Mouse (Mus musculus) left cerebral cortex, postnatal 4 days (tissue): ENCODE data around the gene Akap8. TPM values are rescaled to one million over a fixed set of nuclear protein-coding genes. Genes with fewer than 3 reads are reported as not detected.

Experiments
- DNase-seq: peaks from one replicate; pipeline ENCODE4 v3.0.0-alpha.2; 2022
- intact Hi-C: fragments of 180-260 bp; cut with DNase I; formaldehyde crosslinking; loops from one replicate; pipeline ENCODE4 v1.15.1; 2025
- total RNA-seq, 2 experiments: library from RNA; stranded (reverse); gene quantifications; 2 replicates each; pipeline ENCODE4 v1.2.3; 2021

Akap8 gene
- total RNA-seq, 2 experiments from 2014 or later, result 111 to 123 TPM

DNA sequence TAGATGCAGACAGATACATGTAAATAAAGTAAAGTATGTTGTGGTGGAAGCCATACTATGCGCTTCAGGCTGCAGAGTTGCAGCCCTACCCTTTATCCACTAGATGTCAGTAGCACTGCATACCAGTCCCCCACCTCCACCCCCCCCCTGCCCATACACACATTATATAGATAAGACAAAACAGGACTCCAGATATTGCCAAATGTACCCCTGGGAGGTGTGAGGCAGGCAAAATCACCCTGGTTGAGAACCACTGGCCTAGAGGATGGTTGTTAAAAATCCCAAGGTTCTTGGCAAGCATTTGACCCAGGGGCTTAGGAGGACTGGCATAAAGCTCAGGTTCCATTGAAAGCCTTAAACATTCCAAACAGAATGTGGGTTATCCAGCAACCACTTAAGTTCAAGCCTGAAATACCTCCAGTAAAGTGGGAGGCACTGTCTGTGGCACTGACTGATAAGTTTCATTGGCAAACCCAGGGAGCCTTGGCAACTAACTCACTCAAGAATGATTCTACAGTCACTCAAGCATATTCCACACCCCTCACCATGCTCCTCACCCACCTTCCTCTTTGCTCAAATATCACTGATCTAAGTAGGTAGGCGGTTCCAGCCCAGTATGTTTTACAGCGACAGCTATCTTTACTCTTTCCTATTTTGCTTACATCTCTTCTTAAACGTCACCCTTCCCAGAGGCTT lies 28.1 kb upstream of the Akap8 start:
- DNase-seq, result no peak
- intact Hi-C loops, result loop anchor here (5.0 kb wide), 2 partner anchors 83 to 143 kb away; no protein-coding TSS in a partner anchor

- no peak for DNase-seq
- intact Hi-C loops, result loop anchor here (5.0 kb wide), 2 partner anchors 84 to 144 kb away; no protein-coding TSS in a partner anchor
Observed at GRCm38 (mm10) chr17:32348406-32348805, 27.4 kb upstream of the Akap8 start.

DNA sequence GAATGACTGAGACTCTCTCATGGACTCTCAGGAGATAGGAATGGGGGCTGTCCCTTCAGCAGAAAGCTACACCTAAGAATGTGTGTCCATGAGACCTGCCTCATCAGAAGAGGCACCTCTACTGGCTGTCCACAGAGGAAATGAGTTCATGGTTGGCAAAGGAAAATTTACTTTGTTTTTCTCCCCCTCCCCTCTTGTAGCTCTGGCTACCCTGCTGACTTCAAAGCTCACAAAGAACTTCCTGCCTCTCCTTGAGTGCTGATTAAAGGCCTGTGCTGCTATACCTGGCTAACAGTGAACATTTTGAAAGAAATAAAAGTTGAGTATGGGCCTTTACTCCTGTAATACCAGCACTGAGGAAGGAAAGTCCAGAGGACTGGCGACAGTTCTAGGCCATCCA lies 20.1 kb upstream of the Akap8 start:
- intact Hi-C loops, result no loop called here
- DNase-seq, result no peak

- intact Hi-C loops, result no loop called here
- DNase-seq, result no peak
Observed at GRCm38 (mm10) chr17:32340110-32340509, 19.1 kb upstream of the Akap8 start.

DNA sequence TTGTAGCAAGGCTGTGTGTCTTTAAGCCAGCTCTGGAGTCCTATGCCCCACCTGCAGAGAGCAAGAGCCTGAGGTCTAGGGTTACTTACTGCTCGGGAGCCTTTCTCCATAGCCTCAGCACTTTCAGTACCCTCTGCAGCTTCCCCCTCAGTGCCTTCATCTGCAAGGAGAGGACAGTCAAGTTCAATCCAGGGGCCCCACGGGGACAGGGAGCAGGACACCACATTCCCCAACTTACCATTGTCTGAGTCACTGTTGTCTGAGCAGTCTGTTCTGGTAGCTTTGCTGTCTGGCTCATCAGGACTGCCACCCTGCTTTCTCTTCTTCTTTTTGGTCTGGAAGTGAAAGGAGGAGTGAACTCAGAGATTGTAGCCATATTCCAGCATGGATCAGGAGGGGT lies 14.8 kb upstream of the Akap8 start:
- DNase-seq, result no peak
- intact Hi-C loops, result no loop called here

- intact Hi-C loops, result no loop called here
- no peak for DNase-seq
Observed at GRCm38 (mm10) chr17:32334921-32335320, 13.9 kb upstream of the Akap8 start.

- intact Hi-C loops, result no loop called here
- no peak for DNase-seq
Observed at GRCm38 (mm10) chr17:32333675-32334303, 12.8 kb upstream of the Akap8 start.

GRCm38 (mm10) chr17:32327501-32327900 lies 6.5 kb upstream of the Akap8 start:
- no peak for DNase-seq
- intact Hi-C loops, result no loop called here

- intact Hi-C loops, result no loop called here
- no peak for DNase-seq
Observed at GRCm38 (mm10) chr17:32322809-32323208, 1.8 kb upstream of the Akap8 start.

- no peak for DNase-seq
- intact Hi-C loops, result no loop called here
Observed at GRCm38 (mm10) chr17:32321836-32322235, 798 bp upstream of the Akap8 start.

DNA sequence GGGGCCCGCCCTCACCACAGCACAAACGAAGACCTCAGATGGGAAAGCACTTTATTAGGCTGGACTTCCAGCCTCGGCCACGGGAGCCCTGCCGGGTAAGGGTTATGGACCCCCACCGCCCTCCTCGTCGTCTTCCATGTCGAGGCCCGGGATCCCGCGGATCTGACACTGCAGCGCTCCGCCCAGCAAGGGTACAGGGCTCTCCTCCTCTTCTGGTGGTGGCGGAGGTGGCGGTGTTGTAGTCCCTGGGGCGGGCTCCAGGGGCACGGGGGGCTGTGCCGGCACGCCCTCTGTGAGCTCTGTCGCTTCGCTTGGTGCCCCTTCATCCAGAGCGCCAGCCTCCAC lies 324 bp upstream of the Akap8 start:
- intact Hi-C loops, result no loop called here
- DNase-seq, result no peak

DNA sequence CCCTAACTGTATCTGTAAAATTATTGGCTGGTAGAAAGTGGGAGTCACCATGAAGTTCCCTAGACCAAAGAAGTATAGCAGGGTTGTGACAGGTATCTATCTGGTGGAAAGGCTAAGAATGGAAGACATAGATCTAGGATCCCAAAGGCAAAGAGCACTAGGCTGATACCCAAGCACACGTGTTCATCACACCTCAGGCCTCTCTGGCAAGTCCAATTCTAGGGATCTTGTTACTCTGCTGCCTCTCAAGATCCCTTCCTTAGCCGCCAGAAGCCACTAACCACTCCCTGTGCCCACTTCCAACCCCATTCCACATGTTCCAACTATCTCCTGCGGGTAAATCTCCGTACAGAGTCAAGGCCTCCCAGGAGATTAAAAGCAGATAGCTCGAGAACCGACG lies 1.1 kb downstream of the Akap8 start:
- no peak for DNase-seq
- intact Hi-C loops, result no loop called here

DNA sequence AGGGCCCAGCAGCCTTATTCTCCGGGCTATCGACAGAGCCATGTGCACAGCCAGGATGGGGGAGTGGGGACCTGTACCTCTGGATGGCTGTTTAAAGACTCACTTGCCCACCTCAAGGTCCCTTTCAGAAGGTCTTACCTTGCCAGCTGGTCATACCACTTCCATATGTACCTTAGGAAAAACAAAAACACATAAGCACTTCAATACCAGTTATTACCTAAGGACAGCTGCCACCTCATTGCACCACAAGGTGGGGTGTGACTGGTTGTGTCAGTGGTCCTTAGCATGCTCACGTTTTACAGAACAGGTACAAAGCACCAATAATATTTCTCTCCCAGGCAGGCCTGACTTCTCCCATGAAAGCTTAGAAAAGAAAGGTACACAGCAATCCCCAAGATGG lies 3.3 kb downstream of the Akap8 start:
- intact Hi-C loops, result no loop called here
- no peak for DNase-seq

DNA sequence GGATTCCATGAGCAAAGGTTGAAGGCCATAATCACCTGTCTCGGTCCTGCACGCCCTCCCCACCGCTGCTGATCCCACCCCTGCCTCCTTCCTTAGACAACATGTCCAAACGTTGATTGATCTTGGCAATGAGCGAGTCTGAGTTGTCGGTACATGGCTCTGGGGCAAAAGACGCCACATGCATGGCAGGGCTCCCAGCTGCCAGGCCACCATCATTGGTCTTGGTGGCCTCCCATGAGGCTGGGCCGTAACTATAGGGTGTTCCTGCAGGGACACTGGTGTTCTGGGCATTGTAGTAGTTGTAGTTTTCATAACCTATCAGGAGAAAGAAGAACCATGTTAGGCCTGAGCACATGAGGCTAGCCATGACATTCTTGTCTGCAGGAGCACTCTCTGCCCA lies 4.0 kb downstream of the Akap8 start:
- DNase-seq, result no peak
- intact Hi-C loops, result no loop called here

- intact Hi-C loops, result no loop called here
- no peak for DNase-seq
Observed at GRCm38 (mm10) chr17:32315560-32315959, 5.5 kb downstream of the Akap8 start.

DNA sequence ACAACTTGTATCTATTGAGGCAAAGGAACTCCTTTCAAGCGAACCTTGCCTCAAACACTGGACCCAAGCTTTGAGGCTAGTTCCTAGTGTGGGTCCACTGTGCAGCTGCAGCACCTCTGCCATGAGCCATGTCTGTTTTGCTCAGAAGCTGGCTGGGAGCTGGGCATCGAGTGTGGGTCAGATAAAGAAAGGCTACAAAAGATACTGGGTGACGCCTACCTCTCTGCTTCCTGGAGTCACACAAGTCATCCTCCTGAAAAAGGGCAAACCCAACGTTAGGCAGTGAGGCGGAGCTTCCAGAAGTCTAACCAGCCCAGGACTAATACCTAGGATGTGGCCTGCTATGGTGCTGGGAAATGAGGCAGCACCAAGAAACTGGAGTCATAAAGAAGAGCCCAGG lies 7.1 kb downstream of the Akap8 start:
- DNase-seq, result no peak
- intact Hi-C loops, result no loop called here

DNA sequence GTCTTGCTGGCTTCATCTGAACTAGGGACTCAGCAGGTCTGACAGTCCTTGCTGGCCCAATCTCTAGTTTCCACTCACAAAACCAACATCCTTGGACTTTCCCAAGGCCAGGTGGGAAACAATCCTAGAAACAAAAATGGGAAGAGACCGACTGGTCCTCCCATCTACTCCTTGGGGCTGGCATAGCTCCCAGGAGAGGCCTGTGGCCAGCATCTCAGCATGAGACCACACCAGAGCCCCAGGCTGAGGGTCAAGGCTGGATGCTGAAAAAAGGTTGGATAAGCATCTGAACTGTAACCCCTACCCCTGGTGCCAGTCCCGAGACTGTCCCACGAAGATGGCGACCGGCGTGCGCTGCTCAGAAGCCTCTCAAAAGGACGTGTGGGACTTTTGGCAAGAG lies 8.2 kb downstream of the Akap8 start:
- DNase-seq, result no peak
- intact Hi-C loops, result no loop called here

- intact Hi-C loops, result no loop called here
- no peak for DNase-seq
Observed at GRCm38 (mm10) chr17:32307963-32308362, 13.1 kb downstream of the Akap8 start.

DNA sequence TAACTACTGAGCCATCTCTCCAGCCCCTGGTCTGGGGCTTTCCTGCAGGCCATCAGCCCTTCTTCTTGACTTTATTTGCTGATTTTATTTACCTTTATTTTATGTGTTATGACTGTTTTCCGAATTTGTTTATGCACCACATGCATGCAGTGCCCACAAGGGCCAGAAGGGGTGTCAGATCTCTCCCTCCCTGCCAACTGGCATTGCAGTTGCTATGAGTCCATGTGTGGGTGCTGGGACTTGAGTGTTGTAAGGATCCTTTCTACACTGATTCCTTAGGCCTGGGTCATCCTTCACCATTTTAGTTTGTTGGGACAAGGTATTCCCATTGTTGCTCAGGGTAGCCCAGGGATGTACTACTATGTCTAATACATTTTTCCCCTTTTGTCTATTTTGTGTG lies 22.9 kb downstream of the Akap8 start:
- intact Hi-C loops, result no loop called here

DNA sequence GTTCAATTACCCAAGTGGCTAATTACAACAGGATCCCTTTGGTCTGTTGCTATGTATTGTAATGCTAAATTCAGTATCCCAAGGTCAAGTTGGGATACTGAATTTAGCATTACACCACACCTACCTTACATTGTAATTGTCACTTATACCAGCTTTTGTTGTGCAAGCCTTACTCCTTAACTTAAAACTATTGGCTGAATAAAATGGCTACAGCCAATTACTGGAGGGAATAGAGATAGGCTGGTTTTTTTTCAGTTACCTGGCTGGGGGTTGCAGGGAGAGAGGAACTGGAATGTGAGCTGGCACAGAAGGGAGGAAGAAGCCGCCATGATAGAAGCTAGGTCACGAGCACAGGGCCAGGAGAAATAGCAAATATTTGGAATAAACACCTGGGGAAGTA lies 25.1 kb downstream of the Akap8 start:
- intact Hi-C loops, result no loop called here
- DNase-seq, result no peak

More for the DNA sequence above, 22.9 kb downstream of the Akap8 start:
- no peak for DNase-seq

DNA sequence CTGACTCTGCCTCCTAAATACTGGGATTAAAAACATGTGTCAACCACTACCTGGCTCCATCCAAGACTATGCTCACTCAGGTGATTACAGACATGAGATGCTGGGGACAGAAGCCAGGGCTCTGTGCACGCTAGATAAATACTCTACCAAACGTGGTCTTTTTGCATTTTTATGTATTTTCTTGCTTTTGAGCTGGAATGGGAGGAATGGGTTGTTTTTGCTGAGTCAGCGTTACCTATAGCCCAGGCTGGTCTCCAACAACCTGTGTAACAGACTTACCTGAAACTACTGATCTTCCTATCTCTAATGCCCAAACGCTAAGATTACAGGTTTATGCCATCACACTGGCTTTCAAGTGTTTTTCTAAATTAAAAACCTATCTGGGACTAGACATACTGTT lies 25.9 kb downstream of the Akap8 start:
- intact Hi-C loops, result no loop called here
- no peak for DNase-seq

DNA sequence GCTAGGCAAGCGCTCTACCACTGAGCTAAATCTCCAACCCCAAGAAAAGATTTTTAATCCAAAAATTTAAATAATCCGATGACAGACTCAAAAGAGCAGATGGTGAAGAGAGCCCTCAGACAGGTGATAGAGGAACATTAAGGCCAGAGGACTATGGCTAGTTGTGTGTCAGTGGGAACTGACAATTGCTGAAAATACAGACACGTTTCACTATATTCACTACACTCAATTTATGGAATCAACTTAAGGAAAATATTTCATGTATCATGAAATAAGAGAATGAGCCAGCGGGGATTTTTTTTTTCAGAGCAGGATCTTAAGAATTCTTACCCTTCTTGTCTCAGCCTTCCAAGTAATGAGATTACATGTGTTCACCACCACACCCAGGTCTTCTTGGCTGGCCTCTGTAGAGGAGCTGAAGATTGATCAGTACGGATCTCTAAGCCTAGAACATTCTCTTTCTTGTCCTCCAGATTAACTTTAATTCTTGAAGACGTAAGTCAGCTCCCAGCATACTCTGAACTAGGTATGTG lies 35.8 kb downstream of the Akap8 start:
- intact Hi-C loops, result no loop called here
- no peak for DNase-seq
